Mouse (Mus musculus): ENCODE data around the gene Hmga1b. TPM values are rescaled to one million over a fixed set of nuclear protein-coding genes. Genes with fewer than 3 reads are reported as not detected.
"Not testable (repeated sequence)": the region's sequence is repeated elsewhere in the genome, so short reads cannot be mapped to it uniquely, and the experiment has no call there.

The Hmga1b gene
- polyA plus RNA-seq, 1 experiment from 2014 or later: 8.3 TPM

GRCm38 (mm10) chr11:120728530-120729240 lies 33.9 kb upstream of the Hmga1b start:
- whole genome bisulfite sequencing: 71% methylated on average over 11 of the region's 11 CpGs
- ATAC-seq (replicated peaks; ENCODE audit: low FRiP score): no peak
- Histone ChIP-seq H3K27me3 (ENCODE audit: control insufficient read depth, insufficient read depth, low read length) (no peaks in the 10 kb centered on the region; the same call in 1 of the 2 replicates), H3K4me3 (ENCODE audit: low read depth, low read length) (no peak overlapping the region), H3K27ac (ENCODE audit: low read depth, low read length) (no peak overlapping the region), H3K9ac (ENCODE audit: low read length) (no peak overlapping the region), H3K4me2 (ENCODE audit: low read depth, low read length, severe bottlenecking) (no peak overlapping the region), H3K4me1 (replicated peaks; ENCODE audit: control insufficient read depth, insufficient read depth, low read length) (peaks cover 3% of the 10 kb centered on the region; the same call in 1 of the 2 replicates), H3K9me3 (ENCODE audit: control insufficient read depth, low read length) (no peaks in the 10 kb centered on the region), H3K36me3 (ENCODE audit: control insufficient read depth, insufficient read depth, low read length) (no peaks in the 10 kb centered on the region)
- no peak for DNase-seq (ENCODE audit: low spot score)

GRCm38 (mm10) chr11:120729432-120730050 lies 33.1 kb upstream of the Hmga1b start:
- H3K9me3 ChIP-seq (ENCODE audit: control insufficient read depth, low read length); H3K27ac ChIP-seq (ENCODE audit: low read depth, low read length); H3K4me1 ChIP-seq (replicated peaks; ENCODE audit: control insufficient read depth, insufficient read depth, low read length); H3K27me3 ChIP-seq (ENCODE audit: control insufficient read depth, insufficient read depth, low read length); H3K36me3 ChIP-seq (ENCODE audit: control insufficient read depth, insufficient read depth, low read length); H3K4me3 ChIP-seq (ENCODE audit: low read depth, low read length): not testable (repeated sequence)
- ATAC-seq (replicated peaks; ENCODE audit: low FRiP score) (0 out of 2 replicates have a peak, but pooled peaks have one; percentile 49), DNase-seq (ENCODE audit: low spot score) (peak; percentile 79)
- WGBS: 2% methylated on average over 18 of the region's 21 CpGs
- Histone ChIP-seq H3K9ac (ENCODE audit: low read length) (peak overlapping the region; percentile 20; the same call in 1 of the 2 replicates), H3K4me2 (ENCODE audit: low read depth, low read length, severe bottlenecking) (peak overlapping the region; percentile 19; the same call in 1 of the 2 replicates)

- Histone ChIP-seq H3K27ac (ENCODE audit: low read depth, low read length) (no peak overlapping the region), H3K9me3 (ENCODE audit: control insufficient read depth, low read length) (no peaks in the 10 kb centered on the region), H3K4me1 (replicated peaks; ENCODE audit: control insufficient read depth, insufficient read depth, low read length) (peaks cover 3% of the 10 kb centered on the region; the same call in 1 of the 2 replicates), H3K36me3 (ENCODE audit: control insufficient read depth, insufficient read depth, low read length) (no peaks in the 10 kb centered on the region), H3K4me3 (ENCODE audit: low read depth, low read length) (no peak overlapping the region), H3K9ac (ENCODE audit: low read length) (no peak overlapping the region), H3K27me3 (ENCODE audit: control insufficient read depth, insufficient read depth, low read length) (no peaks in the 10 kb centered on the region; the same call in 1 of the 2 replicates), H3K4me2 (ENCODE audit: low read depth, low read length, severe bottlenecking) (no peak overlapping the region)
- DNase-seq (ENCODE audit: low spot score): no peak
- 83% methylated on average over 10 of the region's 10 CpGs for WGBS
- no peak for ATAC-seq (replicated peaks; ENCODE audit: low FRiP score)
These were observed 32.2 kb upstream of the Hmga1b start for GRCm38 (mm10) chr11:120730331-120730870.

- no peaks in the 10 kb centered on the region for H3K9me3 ChIP-seq (ENCODE audit: control insufficient read depth, low read length)
- no peak for DNase-seq (ENCODE audit: low spot score)
- WGBS: 97% methylated on average over 1 of the region's 1 CpGs
- H3K27ac ChIP-seq (ENCODE audit: low read depth, low read length): no peak overlapping the region
- H3K4me1 ChIP-seq (replicated peaks; ENCODE audit: control insufficient read depth, insufficient read depth, low read length): peaks cover 3% of the 10 kb centered on the region; the same call in 1 of the 2 replicates
- H3K4me3 ChIP-seq (ENCODE audit: low read depth, low read length): no peak overlapping the region
- H3K27me3 ChIP-seq (ENCODE audit: control insufficient read depth, insufficient read depth, low read length): no peaks in the 10 kb centered on the region; the same call in 1 of the 2 replicates
- no peaks in the 10 kb centered on the region for H3K36me3 ChIP-seq (ENCODE audit: control insufficient read depth, insufficient read depth, low read length)
- no peak for ATAC-seq (replicated peaks; ENCODE audit: low FRiP score)
- H3K9ac ChIP-seq (ENCODE audit: low read length): no peak overlapping the region
- H3K4me2 ChIP-seq (ENCODE audit: low read depth, low read length, severe bottlenecking): no peak overlapping the region
These were observed 31.2 kb upstream of the Hmga1b start for GRCm38 (mm10) chr11:120731395-120731794.

GRCm38 (mm10) chr11:120731858-120732680 lies 30.5 kb upstream of the Hmga1b start, which contains the start of gene Cbr2:
Cbr2 (minus strand) TSS chr11:120732114.
- DNase-seq (ENCODE audit: low spot score): no peak
- H3K9ac ChIP-seq (ENCODE audit: low read length): no peak within 1 kb of the TSS
- no peaks in the 10 kb centered on the region for H3K9me3 ChIP-seq (ENCODE audit: control insufficient read depth, low read length)
- no peaks in the 10 kb centered on the region; the same call in 1 of the 2 replicates for H3K4me1 ChIP-seq (replicated peaks; ENCODE audit: control insufficient read depth, insufficient read depth, low read length)
- H3K27ac ChIP-seq (ENCODE audit: low read depth, low read length): no peak within 1 kb of the TSS
- H3K36me3 ChIP-seq (ENCODE audit: control insufficient read depth, insufficient read depth, low read length): no peaks in the 10 kb centered on the region
- ATAC-seq (replicated peaks; ENCODE audit: low FRiP score): no peak
- H3K27me3 ChIP-seq (ENCODE audit: control insufficient read depth, insufficient read depth, low read length): no peaks in the 10 kb centered on the region; the same call in 1 of the 2 replicates
- H3K4me3 ChIP-seq (ENCODE audit: low read depth, low read length): no peak within 1 kb of the TSS
- 82% methylated on average over 12 of the region's 12 CpGs for WGBS
- H3K4me2 ChIP-seq (ENCODE audit: low read depth, low read length, severe bottlenecking): no peak within 1 kb of the TSS

- no peaks in the 10 kb centered on the region; the same call in 1 of the 2 replicates for H3K27me3 ChIP-seq (ENCODE audit: control insufficient read depth, insufficient read depth, low read length)
- no peak overlapping the region for H3K4me2 ChIP-seq (ENCODE audit: low read depth, low read length, severe bottlenecking)
- no peak overlapping the region for H3K27ac ChIP-seq (ENCODE audit: low read depth, low read length)
- no peak overlapping the region for H3K4me3 ChIP-seq (ENCODE audit: low read depth, low read length)
- H3K9ac ChIP-seq (ENCODE audit: low read length): no peak overlapping the region
- no peak for ATAC-seq (replicated peaks; ENCODE audit: low FRiP score)
- no peaks in the 10 kb centered on the region for H3K9me3 ChIP-seq (ENCODE audit: control insufficient read depth, low read length)
- 78% methylated on average over 6 of the region's 6 CpGs for WGBS
- H3K4me1 ChIP-seq (replicated peaks; ENCODE audit: control insufficient read depth, insufficient read depth, low read length): no peaks in the 10 kb centered on the region; the same call in 1 of the 2 replicates
- no peak for DNase-seq (ENCODE audit: low spot score)
- H3K36me3 ChIP-seq (ENCODE audit: control insufficient read depth, insufficient read depth, low read length): no peaks in the 10 kb centered on the region
These were observed 29.1 kb upstream of the Hmga1b start for GRCm38 (mm10) chr11:120733521-120733920.

GRCm38 (mm10) chr11:120736424-120736823 lies 26.2 kb upstream of the Hmga1b start:
- Histone ChIP-seq H3K9me3 (ENCODE audit: control insufficient read depth, low read length) (no peaks in the 10 kb centered on the region), H3K36me3 (ENCODE audit: control insufficient read depth, insufficient read depth, low read length) (no peaks in the 10 kb centered on the region), H3K27ac (ENCODE audit: low read depth, low read length) (no peak overlapping the region), H3K9ac (ENCODE audit: low read length) (no peak overlapping the region), H3K27me3 (ENCODE audit: control insufficient read depth, insufficient read depth, low read length) (no peaks in the 10 kb centered on the region), H3K4me2 (ENCODE audit: low read depth, low read length, severe bottlenecking) (no peak overlapping the region), H3K4me3 (ENCODE audit: low read depth, low read length) (no peak overlapping the region), H3K4me1 (replicated peaks; ENCODE audit: control insufficient read depth, insufficient read depth, low read length) (no peaks in the 10 kb centered on the region)
- ATAC-seq (replicated peaks; ENCODE audit: low FRiP score) (no peak), DNase-seq (ENCODE audit: low spot score) (no peak)
- 79% methylated on average over 6 of the region's 6 CpGs for WGBS

- Histone ChIP-seq H3K4me3 (ENCODE audit: low read depth, low read length) (no peak overlapping the region), H3K4me1 (replicated peaks; ENCODE audit: control insufficient read depth, insufficient read depth, low read length) (no peaks in the 10 kb centered on the region), H3K4me2 (ENCODE audit: low read depth, low read length, severe bottlenecking) (no peak overlapping the region), H3K9ac (ENCODE audit: low read length) (no peak overlapping the region), H3K27me3 (ENCODE audit: control insufficient read depth, insufficient read depth, low read length) (no peaks in the 10 kb centered on the region), H3K27ac (ENCODE audit: low read depth, low read length) (no peak overlapping the region), H3K36me3 (ENCODE audit: control insufficient read depth, insufficient read depth, low read length) (no peaks in the 10 kb centered on the region), H3K9me3 (ENCODE audit: control insufficient read depth, low read length) (no peaks in the 10 kb centered on the region)
- DNase-seq (ENCODE audit: low spot score) (no peak), ATAC-seq (replicated peaks; ENCODE audit: low FRiP score) (no peak)
- WGBS: 91% methylated on average over 5 of the region's 5 CpGs
These were observed 21.6 kb upstream of the Hmga1b start for GRCm38 (mm10) chr11:120740981-120741380.
